Mouse (Mus musculus): ENCODE data around the gene Ccdc191. TPM values are rescaled to one million over a fixed set of nuclear protein-coding genes. Genes with fewer than 3 reads are reported as not detected.

The Ccdc191 gene
- total RNA-seq (2012; rRNA removed) (5.1 and 7.2 TPM in 2 replicates), polyA plus RNA-seq (2012; ENCODE audit: insufficient read depth in 1 of 2, insufficient read length in 2 of 2, low read depth in 1 of 2, low replicate concordance in 2 of 2, missing spikeins in 1 of 2) (1 to 10 TPM in 1 of 2 experiments, not detected in 1; 7.0 TPM)

DNA sequence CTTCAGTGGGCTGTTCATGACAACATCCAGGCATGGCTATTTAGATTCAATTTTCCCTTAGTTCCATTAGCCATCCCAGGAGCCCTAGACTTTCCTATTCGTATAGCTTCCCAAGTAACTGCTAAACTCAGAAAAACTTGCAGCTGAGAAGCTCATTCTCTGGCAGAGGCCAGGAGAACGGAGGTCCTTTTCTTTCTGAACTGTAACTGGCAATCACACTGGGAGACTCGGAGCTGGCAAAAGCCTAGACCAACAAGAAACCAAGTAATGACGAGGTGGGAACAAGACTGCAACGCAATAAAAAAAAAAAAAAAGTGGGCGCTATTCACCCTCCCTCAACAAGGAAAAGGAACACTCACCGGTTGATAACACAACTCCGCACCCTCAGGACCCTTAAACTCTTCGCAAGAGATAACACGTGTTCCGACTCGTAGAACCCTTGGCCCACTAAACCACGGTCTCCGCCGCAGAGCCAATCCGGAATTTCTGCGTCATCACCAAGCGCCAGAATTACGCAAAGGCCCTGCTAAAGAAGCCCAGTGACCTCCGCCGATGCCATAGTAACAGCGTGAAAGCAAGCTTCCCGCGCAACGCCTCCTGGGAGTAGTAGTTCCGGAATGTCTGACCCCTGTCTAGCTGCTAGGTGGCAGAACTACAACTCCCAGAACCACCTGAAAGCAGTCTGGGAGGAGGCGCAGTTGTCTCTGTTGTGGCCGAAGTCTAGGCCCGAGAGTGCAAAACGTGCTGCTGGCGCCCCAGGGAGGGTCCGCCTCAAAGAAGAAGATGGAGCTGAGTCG lies at the start of gene Ccdc191:
TSS of gene Ccdc191 (plus strand) at position 593 of the 797 bp plus-strand sequence.
- Histone ChIP-seq H3K4me1 (ENCODE audit: control insufficient read depth in 1 of 2, insufficient read depth in 2 of 2, low read length in 2 of 2) (peaks cover 0 to 7% of the 10 kb centered on the region in 2 experiments; a peak in 1 of 4 replicates), H3K4me3 (ENCODE audit: control insufficient read depth in 1 of 2, insufficient read depth in 1 of 2, low read depth in 2 of 2, low read length in 2 of 2) (peak within 1 kb of the TSS; percentile 63 to 77), H3K27ac (ENCODE audit: control insufficient read depth, low read depth, low read length) (peak within 1 kb of the TSS; percentile 69), H3K9ac (ENCODE audit: control insufficient read depth, low read depth, low read length, poor library complexity, severe bottlenecking) (peak within 1 kb of the TSS; percentile 81), H3K27me3 (ENCODE audit: control insufficient read depth in 1 of 2, insufficient read depth in 2 of 2, low read length in 2 of 2) (no peaks in the 10 kb centered on the region), H3K36me3 (ENCODE audit: control insufficient read depth in 1 of 2, insufficient read depth in 2 of 2, low read length in 2 of 2) (peaks cover 0 to 17% of the 10 kb centered on the region in 2 experiments; a peak in 2 of 4 replicates), H3K9me3 (replicated peaks; ENCODE audit: insufficient read depth, low read length) (no peaks in the 10 kb centered on the region), H3K79me2 (ENCODE audit: control insufficient read depth, insufficient read depth, low read length, poor library complexity) (peaks cover 24% of the 10 kb centered on the region)
- TF ChIP-seq KAT2A (conservative IDR thresholded peaks at IDR 0.05; ENCODE audit: low read depth, low read length) (peak; percentile 95), ETS1 (IDR thresholded peaks at IDR 0.05; ENCODE audit: low read depth, low read length) (peak; percentile 35; the same call in 1 of the 2 replicates), TBP (IDR thresholded peaks at IDR 0.05; ENCODE audit: low read depth, low read length) (0 out of 2 replicates have a peak, but pooled peaks have one; percentile 34), HCFC1 (IDR thresholded peaks at IDR 0.05; ENCODE audit: low read depth, low read length) (peak; percentile 99), MAZ (IDR thresholded peaks at IDR 0.05; ENCODE audit: low read depth, low read length) (peak; percentile 45; the same call in 1 of the 2 replicates), ZNF384 (IDR thresholded peaks at IDR 0.05; ENCODE audit: low read depth, low read length) (peak; percentile 90), EP300 (IDR thresholded peaks at IDR 0.05; ENCODE audit: low read depth in 1 of 2, low read length in 2 of 2) (no peak), ZMIZ1 (IDR thresholded peaks at IDR 0.05; ENCODE audit: low read depth, low read length) (no peak), TCF12 (IDR thresholded peaks at IDR 0.05; ENCODE audit: low read depth, low read length) (0 out of 2 replicates have a peak, but pooled peaks have one; percentile 26), NELFE (IDR thresholded peaks at IDR 0.05; ENCODE audit: low read depth, low read length) (peak; percentile 66; the same call in 1 of the 2 replicates), NRF1 (IDR thresholded peaks at IDR 0.05; ENCODE audit: insufficient read depth, low read depth, low read length, poor library complexity, severe bottlenecking) (peak; percentile 62), MXI1 (IDR thresholded peaks at IDR 0.05; ENCODE audit: low read depth, low read length) (peak; percentile 100), SIN3A (IDR thresholded peaks at IDR 0.05; ENCODE audit: low read length) (peak; percentile 100), ELF1 (IDR thresholded peaks at IDR 0.05; ENCODE audit: low read depth, low read length) (peak; percentile 80; the same call in 1 of the 2 replicates), GATA1 (IDR thresholded peaks at IDR 0.05; ENCODE audit: low read depth, low read length) (peak; percentile 67), MAX (IDR thresholded peaks at IDR 0.05; ENCODE audit: low read length) (peak; percentile 98), RAD21 (IDR thresholded peaks at IDR 0.05; ENCODE audit: low read depth, low read length) (no peak), POLR2AphosphoS2 (IDR thresholded peaks at IDR 0.05; ENCODE audit: low read length) (0 out of 2 replicates have a peak, but pooled peaks have one; percentile 38), MAFK (IDR thresholded peaks at IDR 0.05; ENCODE audit: borderline replicate concordance, low read depth, low read length) (no peak), TAL1 (IDR thresholded peaks at IDR 0.05; ENCODE audit: low read length) (no peak), USF1 (IDR thresholded peaks at IDR 0.05; ENCODE audit: low read depth, low read length) (peak; percentile 80), POLR2A (IDR thresholded peaks at IDR 0.05; ENCODE audit: control insufficient read depth in 1 of 2, insufficient read depth in 1 of 2, low read depth in 1 of 2, low read length in 2 of 2, poor library complexity in 1 of 2) (peak; percentile 47 to 81; a peak in 3 of 4 replicates), MYC (IDR thresholded peaks at IDR 0.05; ENCODE audit: low read depth, low read length) (peak; percentile 97)
- DNase-seq (ENCODE audit: low read depth, low spot score): peak; percentile 100

All from MEL (cell line).